Mouse (Mus musculus) hindbrain, embryonic 13.5 days (tissue): ENCODE results near the gene Hrct1. TPM values are rescaled to one million over a fixed set of nuclear protein-coding genes. Genes with fewer than 3 reads are reported as not detected.

Experiments
- ATAC-seq: fragments of 200-750 bp; cut with Nextera tagmentation; 2 replicates; pipeline ENCODE4 v1.8.0; 2017; ENCODE audit warnings: moderate TSS enrichment; ENCODE audit not compliant: low FRiP score
- H3K27ac ChIP-seq: fragments of 300-500 bp; sonication (generic); 2 replicates; pipeline ENCODE4 v1.5.1; 2015; ENCODE audit warnings: inconsistent platforms, mild to moderate bottlenecking, moderate library complexity
- H3K27me3 ChIP-seq: fragments of 300-500 bp; sonication (generic); 2 replicates; pipeline ENCODE4 v1.6.1; 2015; ENCODE audit warnings: mild to moderate bottlenecking, inconsistent platforms
- H3K36me3 ChIP-seq: fragments of 300-500 bp; sonication (generic); 2 replicates; pipeline ENCODE4 v1.6.1; 2015; ENCODE audit warnings: mild to moderate bottlenecking, inconsistent platforms
- H3K4me1 ChIP-seq: fragments of 300-500 bp; sonication (generic); replicated peaks from 2 replicates; pipeline ENCODE4 v1.6.1; 2015; ENCODE audit warnings: inconsistent platforms
- H3K4me2 ChIP-seq: fragments of 300-500 bp; sonication (generic); 2 replicates; pipeline ENCODE4 v1.6.1; 2015; ENCODE audit warnings: inconsistent platforms, mild to moderate bottlenecking, moderate library complexity
- H3K4me3 ChIP-seq: fragments of 300-500 bp; sonication (generic); 2 replicates; pipeline ENCODE4 v1.5.1; 2015; ENCODE audit warnings: mild to moderate bottlenecking, inconsistent platforms
- H3K9ac ChIP-seq: fragments of 300-500 bp; sonication (generic); 2 replicates; pipeline ENCODE4 v1.6.1; 2015; ENCODE audit warnings: mild to moderate bottlenecking, inconsistent platforms
- H3K9me3 ChIP-seq: fragments of 300-500 bp; sonication (generic); 2 replicates; pipeline ENCODE4 v1.6.1; 2016; ENCODE audit warnings: inconsistent platforms
- WGBS: fragments of 180-500 bp; shearing (Covaris S2); methylation state at CpG from one replicate; pipeline ENCODE4 v1.1.7; 2015; 5-methylcytosine and 5-hydroxymethylcytosine counted together
- polyA plus RNA-seq: library from polyadenylated mRNA; unstranded; fragments of >200 nt; fragmentation: Nextera tagmentation; extraction: Ambion mirVana; gene quantifications from 2 replicates; pipeline ENCODE4 v1.2.1, GENCODE M21; 2015

Gene Hrct1
- polyA plus RNA-seq: 0.18 and 0.35 TPM in 2 replicates

DNA sequence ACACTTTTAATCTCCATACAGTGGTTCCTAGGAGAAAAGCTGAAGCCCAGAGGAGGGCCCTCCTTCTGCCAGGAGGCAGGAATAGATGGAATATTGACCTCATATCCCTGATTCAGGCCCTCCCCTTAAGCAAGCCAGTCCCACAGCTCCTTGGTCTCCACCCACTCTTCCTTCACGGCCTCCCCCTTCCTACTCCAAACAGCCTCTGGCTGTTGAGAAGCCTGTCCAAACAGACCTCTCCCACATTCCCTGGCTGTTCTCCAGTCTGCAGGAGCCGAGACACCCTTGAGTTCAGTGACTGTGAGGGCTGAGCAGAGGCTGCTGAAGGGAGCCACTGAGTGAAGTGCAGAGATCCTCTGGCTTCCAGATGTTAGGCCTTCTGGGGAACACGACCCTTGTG lies at the start of gene Hrct1:
Gene Hrct1, plus strand, starts transcription at position 194 of the 400 bp plus-strand sequence.
- 60% methylated on average over 3 of the region's 3 CpGs for WGBS
- no peaks in the 10 kb centered on the region for H3K9me3 ChIP-seq
- H3K4me1 ChIP-seq: no peaks in the 10 kb centered on the region
- no peaks in the 10 kb centered on the region for H3K27me3 ChIP-seq
- H3K27ac ChIP-seq: no peak within 1 kb of the TSS
- H3K9ac ChIP-seq: no peak within 1 kb of the TSS
- H3K36me3 ChIP-seq: no peaks in the 10 kb centered on the region
- no peak within 1 kb of the TSS for H3K4me3 ChIP-seq
- ATAC-seq: no peak
- no peak within 1 kb of the TSS for H3K4me2 ChIP-seq

DNA sequence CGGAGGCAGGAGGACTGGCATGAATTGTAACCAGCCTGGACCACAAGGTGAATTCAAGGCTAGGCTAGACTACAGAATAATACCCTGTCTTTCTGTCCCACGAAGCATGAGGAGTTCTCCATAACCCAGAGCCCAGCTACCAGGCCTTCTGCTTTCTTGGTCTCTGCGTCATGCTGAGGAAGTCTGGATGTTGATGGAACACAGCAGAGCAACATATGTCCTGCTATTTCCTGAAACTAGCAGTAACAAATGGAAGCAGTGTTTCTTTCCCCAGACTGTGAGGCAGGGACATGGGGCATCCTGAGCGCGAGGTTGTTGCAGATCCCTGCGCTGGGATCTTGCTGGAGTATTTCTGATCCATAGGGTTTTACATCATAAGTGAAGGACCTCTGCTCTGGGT lies 48.4 kb upstream of the Hrct1 start:
- WGBS: 91% methylated on average over 6 of the region's 6 CpGs
- peaks cover 92% of the 10 kb centered on the region for H3K36me3 ChIP-seq
- no peaks in the 10 kb centered on the region for H3K27me3 ChIP-seq
- H3K4me1 ChIP-seq: 0 out of 2 replicates have a peak, but pooled peaks cover 2% of the 10 kb centered on the region
- H3K9me3 ChIP-seq: no peaks in the 10 kb centered on the region
- H3K9ac ChIP-seq: no peak overlapping the region
- H3K27ac ChIP-seq: no peak overlapping the region
- H3K4me2 ChIP-seq: no peak overlapping the region
- no peak for ATAC-seq
- H3K4me3 ChIP-seq: no peak overlapping the region

DNA sequence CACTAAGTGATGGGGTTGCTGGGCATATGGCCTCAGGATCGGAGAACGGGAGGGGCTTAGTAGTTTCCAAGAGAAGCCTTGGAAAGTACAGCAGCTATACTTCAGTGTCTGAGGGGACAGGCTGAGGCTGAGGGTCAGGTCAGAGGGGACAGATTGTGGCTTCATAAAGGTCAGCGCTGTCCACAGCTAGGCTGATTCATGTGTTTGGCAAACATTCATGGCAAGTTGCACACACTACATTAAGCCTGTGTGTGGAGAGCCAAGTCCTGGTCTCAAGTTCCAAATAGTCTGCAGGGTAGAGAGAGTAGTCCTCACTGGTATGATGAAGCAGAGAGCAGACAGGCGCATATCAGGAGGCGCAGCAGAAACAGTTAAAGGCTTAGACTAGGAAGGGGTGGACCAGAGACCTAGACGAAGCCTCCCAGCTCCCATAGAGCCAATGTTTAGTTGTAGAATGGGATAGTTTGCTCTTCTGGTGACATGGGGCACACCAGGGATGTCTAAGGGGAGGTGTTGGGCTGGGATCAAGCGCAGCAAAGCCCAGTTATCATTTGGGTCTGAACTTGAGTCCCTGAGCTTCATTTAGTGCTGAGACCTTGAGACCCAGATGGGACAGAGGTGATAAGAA lies 47.5 kb upstream of the Hrct1 start:
- H3K27me3 ChIP-seq: no peaks in the 10 kb centered on the region
- no peaks in the 10 kb centered on the region for H3K9me3 ChIP-seq
- no peak overlapping the region for H3K4me2 ChIP-seq
- no peak for ATAC-seq
- H3K4me1 ChIP-seq: no peaks in the 10 kb centered on the region
- 87% methylated on average over 7 of the region's 7 CpGs for WGBS
- no peak overlapping the region for H3K9ac ChIP-seq
- H3K4me3 ChIP-seq: no peak overlapping the region
- H3K36me3 ChIP-seq: peaks cover 97% of the 10 kb centered on the region
- no peak overlapping the region for H3K27ac ChIP-seq

DNA sequence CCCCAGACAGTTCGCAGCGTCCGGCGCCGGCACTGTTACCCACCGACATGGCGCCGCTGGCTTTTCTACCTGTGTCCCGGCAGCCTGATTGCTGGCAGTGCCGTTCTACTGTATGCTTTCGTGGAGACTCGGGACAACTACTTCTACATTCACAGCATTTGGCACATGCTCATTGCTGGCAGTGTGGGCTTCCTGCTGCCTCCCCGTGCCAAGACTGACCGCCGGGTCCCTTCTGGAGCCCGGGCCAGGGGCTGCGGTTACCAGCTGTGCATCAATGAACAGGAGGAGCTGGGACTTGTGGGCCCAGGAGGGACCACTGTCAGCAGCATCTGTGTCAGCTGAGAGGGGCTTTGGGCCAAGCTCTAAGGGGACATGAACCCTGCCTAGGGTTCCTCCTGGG lies 37.0 kb upstream of the Hrct1 start:
- ATAC-seq: no peak
- 94% methylated on average over 17 of the region's 17 CpGs for WGBS

DNA sequence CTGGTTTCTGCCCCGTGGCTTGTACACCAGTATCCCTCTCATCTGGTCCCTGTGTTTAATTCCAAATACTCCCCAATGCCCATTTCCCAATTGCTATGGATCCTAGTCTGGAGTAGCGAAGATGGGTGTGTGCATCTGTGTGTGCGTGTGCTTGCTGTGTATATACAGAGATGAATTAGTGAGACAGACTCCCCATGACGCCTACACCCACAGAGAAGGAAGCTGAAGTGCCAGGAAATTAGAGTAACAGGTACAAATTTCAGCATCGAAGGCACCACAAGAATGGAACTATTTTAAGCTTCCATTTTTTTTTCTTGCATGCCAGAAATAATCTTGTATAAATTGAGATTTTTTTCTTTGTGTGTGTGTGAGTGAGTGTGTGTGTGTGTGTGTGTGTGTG lies 36.0 kb upstream of the Hrct1 start:
- Histone ChIP-seq H3K27me3 (no peaks in the 10 kb centered on the region), H3K9me3 (no peaks in the 10 kb centered on the region), H3K36me3 (peaks cover 55% of the 10 kb centered on the region), H3K4me2 (no peak overlapping the region), H3K9ac (no peak overlapping the region), H3K27ac (no peak overlapping the region), H3K4me3 (no peak overlapping the region), H3K4me1 (no peaks in the 10 kb centered on the region)
- WGBS: 87% methylated on average over 5 of the region's 5 CpGs
- no peak for ATAC-seq

More for the DNA sequence above, 37.0 kb upstream of the Hrct1 start:
- Histone ChIP-seq H3K4me1 (no peaks in the 10 kb centered on the region), H3K4me2 (no peak overlapping the region), H3K27ac (no peak overlapping the region), H3K9me3 (no peaks in the 10 kb centered on the region), H3K27me3 (no peaks in the 10 kb centered on the region), H3K9ac (no peak overlapping the region), H3K4me3 (no peak overlapping the region), H3K36me3 (peaks cover 65% of the 10 kb centered on the region)

DNA sequence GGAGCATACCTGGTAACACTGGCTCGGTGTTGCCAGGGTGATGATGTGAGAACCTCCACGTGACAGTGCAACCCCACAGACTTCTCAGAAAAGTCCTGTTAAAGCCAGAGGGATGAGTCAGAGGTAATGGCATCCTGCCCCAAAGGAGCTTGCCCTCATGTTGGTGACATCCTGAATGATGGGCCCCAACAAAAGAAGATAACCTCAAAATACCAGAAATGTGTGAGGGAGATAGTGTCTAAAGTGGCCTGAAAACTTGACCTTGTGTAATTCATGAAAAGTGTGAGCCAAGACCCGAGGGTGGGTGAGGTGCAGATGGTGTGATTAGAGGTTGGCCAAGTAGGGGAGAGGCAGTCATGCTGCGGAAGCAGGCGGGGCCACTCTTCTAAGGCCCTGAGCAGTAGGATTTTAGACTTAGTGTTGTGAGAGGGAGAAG lies 33.2 kb upstream of the Hrct1 start:
- peaks cover 30% of the 10 kb centered on the region for H3K36me3 ChIP-seq
- WGBS: 80% methylated on average over 5 of the region's 5 CpGs
- no peak overlapping the region for H3K4me3 ChIP-seq
- H3K4me2 ChIP-seq: no peak overlapping the region
- no peak for ATAC-seq
- H3K4me1 ChIP-seq: no peaks in the 10 kb centered on the region; the same call in 1 of the 2 replicates
- H3K27ac ChIP-seq: no peak overlapping the region
- H3K9me3 ChIP-seq: no peaks in the 10 kb centered on the region
- H3K9ac ChIP-seq: no peak overlapping the region
- H3K27me3 ChIP-seq: no peaks in the 10 kb centered on the region

DNA sequence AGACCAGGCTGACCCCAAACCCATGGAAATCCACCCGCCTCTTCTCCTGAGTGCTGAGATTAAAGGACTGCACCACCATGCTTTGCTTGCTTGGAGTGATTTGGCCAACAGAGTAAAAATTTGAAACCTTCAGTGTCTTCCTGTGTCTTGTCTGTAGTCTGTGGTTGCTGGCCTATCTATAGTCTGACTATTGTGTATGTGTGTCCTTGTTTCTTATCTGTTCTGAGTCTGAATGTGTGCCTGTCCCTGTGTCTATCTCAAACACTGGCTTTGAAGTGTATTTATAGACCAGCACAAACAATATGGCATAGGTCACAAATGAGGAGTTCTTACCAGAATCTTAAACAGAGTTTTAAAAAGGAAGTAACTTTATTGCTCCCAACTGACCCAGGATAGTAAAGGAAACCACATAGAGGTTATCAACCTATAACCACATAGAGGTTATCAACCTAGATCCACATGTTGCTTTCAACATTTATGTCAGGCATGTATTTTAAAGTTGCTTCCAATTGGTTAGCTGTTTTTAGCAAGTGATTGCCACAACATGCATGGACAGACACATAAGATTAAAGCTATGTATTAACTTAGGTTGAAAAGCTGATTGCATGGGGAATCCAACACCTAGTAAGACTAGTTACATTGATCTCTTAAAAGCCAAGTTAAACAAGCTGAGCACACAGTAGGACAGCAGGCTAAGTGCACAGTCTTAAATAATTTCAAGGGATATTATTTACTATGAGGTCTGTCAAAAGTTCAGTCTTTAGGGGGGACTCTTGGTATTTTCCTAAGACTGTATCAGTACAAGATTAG lies 32.3 kb upstream of the Hrct1 start:
- no peaks in the 10 kb centered on the region for H3K9me3 ChIP-seq
- no peak overlapping the region for H3K27ac ChIP-seq
- 79% methylated on average over 1 of the region's 1 CpGs for WGBS
- ATAC-seq: no peak
- H3K9ac ChIP-seq: no peak overlapping the region
- H3K4me3 ChIP-seq: no peak overlapping the region
- no peaks in the 10 kb centered on the region; the same call in 1 of the 2 replicates for H3K4me1 ChIP-seq
- H3K27me3 ChIP-seq: no peaks in the 10 kb centered on the region
- H3K4me2 ChIP-seq: no peak overlapping the region
- H3K36me3 ChIP-seq: peaks cover 22% of the 10 kb centered on the region

DNA sequence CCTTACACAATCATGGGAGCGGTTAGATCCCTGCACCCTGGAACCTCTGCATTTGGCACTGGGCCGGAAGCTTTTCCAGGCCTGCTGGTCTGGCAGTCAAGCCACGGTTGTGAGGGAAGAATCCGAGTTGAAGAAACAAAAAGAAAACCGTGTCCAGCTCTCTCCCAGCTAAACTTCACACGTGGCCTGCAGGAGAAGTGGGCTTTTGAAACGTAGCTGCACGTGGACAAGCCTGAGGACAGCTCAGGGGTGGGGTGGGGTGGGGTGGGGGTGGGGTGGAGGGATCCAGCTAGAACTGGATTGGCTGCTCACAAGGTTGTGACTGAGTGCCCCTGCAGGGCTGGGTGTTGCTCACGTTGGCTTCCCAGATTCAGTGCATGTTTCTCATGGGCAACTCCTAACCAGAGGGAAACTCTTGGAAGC lies 31.7 kb upstream of the Hrct1 start:
- no peak overlapping the region for H3K27ac ChIP-seq
- H3K4me1 ChIP-seq: no peaks in the 10 kb centered on the region; the same call in 1 of the 2 replicates
- H3K27me3 ChIP-seq: no peaks in the 10 kb centered on the region
- H3K4me2 ChIP-seq: no peak overlapping the region
- no peak overlapping the region for H3K9ac ChIP-seq
- 34% methylated on average over 9 of the region's 9 CpGs for WGBS
- H3K4me3 ChIP-seq: no peak overlapping the region
- H3K36me3 ChIP-seq: peaks cover 16% of the 10 kb centered on the region
- no peaks in the 10 kb centered on the region for H3K9me3 ChIP-seq
- ATAC-seq: no peak

DNA sequence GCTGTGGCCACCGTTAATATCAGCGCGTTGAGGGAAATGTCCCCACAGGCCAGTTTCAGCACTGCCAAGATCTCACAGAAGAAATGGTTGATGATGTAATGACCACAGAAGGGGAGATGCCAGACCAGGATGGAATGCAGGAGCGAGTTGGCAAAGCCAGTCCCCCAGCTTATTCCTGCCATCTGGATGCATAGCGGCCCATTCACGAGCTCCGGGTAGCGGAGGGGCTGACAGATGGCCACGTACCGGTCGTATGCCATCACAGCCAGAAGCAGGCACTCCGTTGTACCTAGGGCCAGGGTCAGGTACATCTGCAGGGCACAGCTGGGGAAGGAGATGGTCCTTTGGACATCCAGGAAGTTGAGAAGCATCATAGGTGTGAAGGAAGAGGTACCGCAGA lies 30.4 kb upstream of the Hrct1 start:
- no peak for ATAC-seq
- WGBS: 90% methylated on average over 13 of the region's 13 CpGs

DNA sequence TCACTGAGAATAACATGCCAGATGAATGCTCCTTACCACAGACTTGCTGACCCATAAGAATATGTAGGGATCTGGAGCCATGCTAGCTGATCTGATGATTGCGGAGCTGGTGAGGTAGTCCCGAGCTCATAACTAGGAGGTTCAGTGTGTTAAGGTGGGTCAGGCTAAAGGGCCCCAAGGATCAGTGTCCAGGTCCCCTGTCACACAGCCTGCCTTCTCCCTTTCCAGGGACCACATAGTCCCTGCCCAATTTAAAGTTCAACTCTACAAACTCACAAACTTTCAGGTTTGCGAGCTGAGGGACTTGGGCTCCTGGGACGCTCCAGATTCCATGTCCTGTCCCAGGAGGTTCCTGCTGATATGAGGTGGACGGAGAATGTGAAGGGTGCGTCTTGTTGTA lies 26.3 kb upstream of the Hrct1 start, which contains the start of gene Olfr70:
Gene Olfr70, minus strand, starts transcription at position 101 of the 400 bp plus-strand sequence.
- 93% methylated on average over 6 of the region's 6 CpGs for WGBS
- H3K27ac ChIP-seq: no peak within 1 kb of the TSS

More for the DNA sequence above, 30.4 kb upstream of the Hrct1 start:
- Histone ChIP-seq H3K9ac (no peak overlapping the region), H3K4me1 (no peaks in the 10 kb centered on the region; the same call in 1 of the 2 replicates), H3K4me3 (no peak overlapping the region), H3K27me3 (no peaks in the 10 kb centered on the region), H3K4me2 (no peak overlapping the region), H3K9me3 (no peaks in the 10 kb centered on the region), H3K27ac (no peak overlapping the region), H3K36me3 (peaks cover 6% of the 10 kb centered on the region; the same call in 1 of the 2 replicates)

DNA sequence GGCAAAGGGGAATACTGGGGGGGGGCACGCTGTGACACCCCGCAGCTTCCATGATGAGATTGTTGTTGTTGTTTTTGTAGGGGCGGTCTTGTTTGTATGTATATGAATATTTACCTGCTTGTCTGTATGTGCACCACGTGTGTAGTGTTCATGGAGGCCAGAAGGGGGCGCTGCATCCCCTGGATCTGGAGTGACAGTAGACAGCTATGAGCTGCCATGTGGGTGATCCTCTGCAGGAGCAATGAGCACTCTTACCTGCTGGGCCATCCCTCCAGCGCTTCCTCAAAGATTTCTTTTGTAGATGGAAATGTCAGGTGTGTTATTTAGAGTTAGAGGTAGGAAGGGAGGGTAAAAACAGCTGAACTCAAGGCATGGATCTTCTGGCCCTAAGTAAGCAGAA lies 23.5 kb upstream of the Hrct1 start:
- Histone ChIP-seq H3K9ac (no peak overlapping the region), H3K9me3 (no peaks in the 10 kb centered on the region), H3K36me3 (no peaks in the 10 kb centered on the region), H3K4me2 (no peak overlapping the region), H3K4me3 (no peak overlapping the region), H3K27ac (no peak overlapping the region), H3K27me3 (peaks cover 5% of the 10 kb centered on the region; the same call in 1 of the 2 replicates), H3K4me1 (no peaks in the 10 kb centered on the region; the same call in 1 of the 2 replicates)
- WGBS: 80% methylated on average over 6 of the region's 6 CpGs
- ATAC-seq: no peak

More for the DNA sequence above, 26.3 kb upstream of the Hrct1 start, which contains the start of gene Olfr70:
- no peaks in the 10 kb centered on the region for H3K36me3 ChIP-seq
- H3K9ac ChIP-seq: no peak within 1 kb of the TSS
- H3K4me1 ChIP-seq: no peaks in the 10 kb centered on the region; the same call in 1 of the 2 replicates
- H3K4me2 ChIP-seq: no peak within 1 kb of the TSS
- no peak for ATAC-seq
- H3K27me3 ChIP-seq: 0 out of 2 replicates have a peak, but pooled peaks cover under 1% of the 10 kb centered on the region
- no peak within 1 kb of the TSS for H3K4me3 ChIP-seq
- H3K9me3 ChIP-seq: no peaks in the 10 kb centered on the region

DNA sequence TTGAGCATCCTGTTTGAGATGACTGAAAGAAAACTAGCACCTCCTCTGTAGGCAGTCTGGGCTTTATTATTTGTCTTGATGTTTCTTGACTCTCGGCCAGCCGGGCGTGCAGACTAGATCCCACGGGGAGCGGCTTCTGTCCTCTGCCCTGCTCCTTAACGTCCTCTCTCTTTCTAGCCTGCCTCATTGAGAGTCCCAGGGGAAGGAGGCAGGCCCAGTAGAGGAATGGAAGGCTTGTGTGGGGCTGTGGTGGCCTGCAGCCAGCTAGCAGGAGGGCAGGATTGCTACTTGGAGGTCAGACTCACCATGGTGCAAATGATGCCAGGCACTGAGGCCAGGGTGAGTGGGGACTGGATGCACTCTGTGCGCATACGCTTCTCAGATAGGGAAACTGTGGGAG lies 23.1 kb upstream of the Hrct1 start:
- ATAC-seq: no peak
- Histone ChIP-seq H3K9me3 (no peaks in the 10 kb centered on the region), H3K4me1 (no peaks in the 10 kb centered on the region; the same call in 1 of the 2 replicates), H3K27me3 (peaks cover 5% of the 10 kb centered on the region; the same call in 1 of the 2 replicates), H3K4me3 (no peak overlapping the region), H3K36me3 (no peaks in the 10 kb centered on the region), H3K27ac (no peak overlapping the region), H3K9ac (no peak overlapping the region), H3K4me2 (no peak overlapping the region)
- WGBS: 65% methylated on average over 8 of the region's 8 CpGs
